Mouse (Mus musculus) E14TG2a.4 (cell line): ENCODE measurements around the gene Cfap221.

ENCODE experiments used
- CTCF ChIP-seq: conservative IDR thresholded peaks from 2 replicates; pipeline ENCODE4 v1.5.1; 2014; ENCODE audit warnings: low read length
- NANOG ChIP-seq: IDR thresholded peaks from 2 replicates; pipeline ENCODE4 v1.6.1; 2014; ENCODE audit warnings: borderline replicate concordance, low read length, mixed read lengths
- POU5F1 ChIP-seq: IDR thresholded peaks from 2 replicates; pipeline ENCODE4 v1.6.1; 2014; ENCODE audit warnings: low read length, borderline replicate concordance

DNA sequence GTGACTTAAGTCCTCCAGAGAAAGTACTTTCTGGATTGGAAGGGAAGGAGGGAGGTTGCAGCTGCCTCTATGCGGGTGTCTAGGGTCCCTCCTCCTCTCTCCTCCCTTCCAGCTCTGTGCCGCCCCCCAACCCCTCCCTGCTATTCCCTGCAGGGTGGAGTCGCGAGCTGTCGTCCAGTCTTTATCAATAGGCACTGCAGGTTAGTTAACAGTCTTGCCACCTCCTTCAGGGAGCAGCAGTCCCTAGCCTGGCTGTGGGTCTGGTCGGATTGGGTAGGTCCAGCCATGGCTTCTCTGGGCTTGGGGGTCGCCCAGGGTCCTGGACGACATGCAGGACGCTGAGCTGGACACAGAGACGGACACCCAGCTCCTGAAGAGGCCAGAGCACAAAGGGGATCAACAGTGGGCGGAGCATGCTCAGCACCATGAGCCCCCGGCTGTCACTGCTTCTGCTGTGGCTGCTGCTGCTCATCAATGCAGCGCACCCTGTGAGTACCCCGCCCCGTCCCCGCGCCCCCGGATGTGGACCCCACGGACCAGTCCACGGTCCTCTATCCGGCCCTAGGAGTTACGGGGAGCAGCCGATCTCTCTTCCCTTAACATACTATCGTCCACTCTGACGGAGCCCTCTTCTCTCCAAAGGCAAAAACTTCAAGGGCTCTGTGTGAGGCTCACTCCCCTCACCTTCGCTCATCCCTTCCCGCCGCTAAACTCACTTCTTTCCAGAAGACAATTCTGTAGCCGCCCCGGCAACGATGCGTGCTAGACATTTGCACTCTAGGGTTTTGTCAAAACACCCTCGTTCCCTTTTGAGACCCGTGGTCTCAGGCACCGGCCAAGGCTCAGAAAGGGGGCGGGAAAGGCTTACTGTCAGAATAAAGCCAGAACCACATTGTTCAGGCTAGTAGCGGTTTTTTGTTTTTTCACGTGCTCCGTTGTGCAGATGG is 10.1 kb upstream of the Cfap221 start, which contains the start of gene Sctr:
- TF ChIP-seq CTCF (no peak), POU5F1 (no peak), NANOG (no peak)
